Mouse (Mus musculus): Measurements from ENCODE around the gene Ripk1. TPM values are rescaled to one million over a fixed set of nuclear protein-coding genes. Genes with fewer than 3 reads are reported as not detected.
A peak's percentile ranks its signal among the peaks of the same experiment; 100 is the strongest.

The Ripk1 gene
- polyA plus RNA-seq (2014; fragmentation: Nextera tagmentation; extraction: Ambion mirVana), result 20.2 and 24.3 TPM in 2 replicates

DNA sequence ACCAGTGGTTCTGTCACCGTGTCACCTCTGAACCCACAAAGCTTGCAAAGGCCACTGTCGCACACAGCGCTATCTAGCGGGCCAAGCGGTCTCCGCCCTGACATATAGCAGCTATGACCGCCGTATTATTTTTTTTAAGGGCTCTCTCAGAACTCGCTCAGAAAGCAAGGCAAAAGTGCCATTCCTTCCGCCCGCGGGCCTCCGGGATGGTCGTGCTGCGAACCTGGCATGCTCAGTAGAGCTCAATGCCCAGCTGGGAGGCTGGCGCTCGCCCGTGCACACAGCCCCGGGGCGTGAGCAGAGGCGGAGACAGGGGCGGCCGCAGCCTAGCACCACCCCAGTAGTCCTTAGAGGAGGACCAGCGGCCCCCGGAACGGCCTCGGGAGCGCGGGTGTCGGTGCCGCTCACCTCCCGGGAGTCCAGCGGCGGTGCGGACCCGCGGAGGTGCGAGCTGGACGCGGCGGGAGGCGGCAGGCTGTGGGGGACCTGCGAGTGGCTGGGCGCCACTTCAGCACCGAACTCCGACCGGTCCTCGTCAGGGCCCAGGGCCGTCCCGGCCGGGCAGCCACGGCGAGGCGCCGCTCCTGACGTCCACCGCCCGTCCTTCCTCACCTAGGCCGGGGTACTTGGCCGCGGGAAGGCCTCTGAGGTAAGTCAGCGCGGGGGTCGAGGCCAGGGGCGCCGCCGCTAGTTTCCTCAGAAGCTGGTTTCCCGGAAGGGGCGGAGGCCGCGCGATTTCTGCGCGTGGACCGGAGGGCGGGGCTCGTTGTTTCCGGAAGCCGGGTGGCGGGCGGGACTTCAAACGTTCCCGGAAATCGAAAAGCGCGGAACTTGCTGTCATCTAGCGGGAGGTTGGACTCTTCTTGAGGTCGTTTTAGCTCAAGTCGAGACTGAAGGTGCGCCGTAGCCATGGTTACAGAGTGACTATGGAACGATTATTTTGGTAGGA, at the start of gene Ripk1, which contains the start of gene Serpinb6a:
Gene Ripk1, plus strand, starts transcription at position 306 of the 949 bp plus-strand sequence.
Gene Serpinb6a, minus strand, starts transcription at position 737 of the 949 bp plus-strand sequence.
- no peaks in the 10 kb centered on the region for H3K36me3 ChIP-seq (ENCODE audit: control insufficient read depth, insufficient read depth, low read length)
- peak within 1 kb of the TSS; percentile 95 for H3K4me3 ChIP-seq (ENCODE audit: low read depth, low read length)
- peak within 1 kb of the TSS; percentile 87 for H3K9ac ChIP-seq (replicated peaks; ENCODE audit: low read depth, low read length)
- no peaks in the 10 kb centered on the region for H3K27me3 ChIP-seq (ENCODE audit: control insufficient read depth, insufficient read depth, low read length)
- under 1% methylated on average over 91 of the region's 92 CpGs for WGBS
- H3K9me3 ChIP-seq (ENCODE audit: control insufficient read depth, low read depth, low read length), result no peaks in the 10 kb centered on the region
- H3K4me2 ChIP-seq (replicated peaks; ENCODE audit: low read depth, low read length), result peak within 1 kb of the TSS; percentile 91
- peak within 1 kb of the TSS; percentile 88 for H3K27ac ChIP-seq (ENCODE audit: low read length)
- peaks cover 4% of the 10 kb centered on the region; the same call in 1 of the 2 replicates for H3K4me1 ChIP-seq (ENCODE audit: control insufficient read depth, insufficient read depth, low read length)
- ATAC-seq (ENCODE audit: insufficient number of reproducible peaks, insufficient read depth, low FRiP score, low read depth), result peak; percentile 98

DNA sequence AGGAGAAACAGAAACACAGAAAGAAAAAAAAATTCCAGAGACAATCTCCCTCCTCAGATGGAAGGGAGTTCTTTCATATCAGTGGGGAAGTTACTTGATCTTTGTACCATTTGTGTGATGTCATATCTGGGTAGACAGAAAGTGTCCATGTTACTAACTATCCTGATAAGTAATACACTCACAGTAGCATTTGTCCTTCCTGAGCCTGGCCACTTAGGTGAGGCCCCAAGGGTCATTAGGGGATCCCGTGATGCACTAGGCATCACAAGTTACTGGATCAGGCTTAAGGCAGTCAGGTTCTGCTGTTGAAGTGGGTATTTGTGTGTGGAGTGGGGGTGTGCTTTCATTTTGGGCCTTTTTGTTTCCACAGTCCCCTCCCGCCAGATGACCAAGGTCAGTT, 49.2 kb upstream of the Ripk1 start:
- H3K27me3 ChIP-seq (ENCODE audit: control insufficient read depth, insufficient read depth, low read length), result no peaks in the 10 kb centered on the region
- no peaks in the 10 kb centered on the region for H3K36me3 ChIP-seq (ENCODE audit: control insufficient read depth, insufficient read depth, low read length)
- 94% methylated on average over 2 of the region's 2 CpGs for WGBS
- H3K9me3 ChIP-seq (ENCODE audit: control insufficient read depth, low read depth, low read length), result no peaks in the 10 kb centered on the region
- H3K4me2 ChIP-seq (replicated peaks; ENCODE audit: low read depth, low read length), result no peak overlapping the region
- no peak overlapping the region for H3K4me3 ChIP-seq (ENCODE audit: low read depth, low read length)
- no peaks in the 10 kb centered on the region for H3K4me1 ChIP-seq (ENCODE audit: control insufficient read depth, insufficient read depth, low read length)
- H3K27ac ChIP-seq (ENCODE audit: low read length), result no peak overlapping the region
- no peak for ATAC-seq (ENCODE audit: insufficient number of reproducible peaks, insufficient read depth, low FRiP score, low read depth)
- H3K9ac ChIP-seq (replicated peaks; ENCODE audit: low read depth, low read length), result no peak overlapping the region

GRCm38 (mm10) chr13:33956571-33957421, 45.4 kb upstream of the Ripk1 start:
- no peak overlapping the region for H3K4me3 ChIP-seq (ENCODE audit: low read depth, low read length)
- no peak for ATAC-seq (ENCODE audit: insufficient number of reproducible peaks, insufficient read depth, low FRiP score, low read depth)
- H3K27ac ChIP-seq (ENCODE audit: low read length), result no peak overlapping the region
- 44% methylated on average over 6 of the region's 6 CpGs for WGBS
- H3K4me1 ChIP-seq (ENCODE audit: control insufficient read depth, insufficient read depth, low read length), result no peaks in the 10 kb centered on the region
- H3K9me3 ChIP-seq (ENCODE audit: control insufficient read depth, low read depth, low read length), result no peaks in the 10 kb centered on the region
- H3K4me2 ChIP-seq (replicated peaks; ENCODE audit: low read depth, low read length), result no peak overlapping the region
- H3K9ac ChIP-seq (replicated peaks; ENCODE audit: low read depth, low read length), result no peak overlapping the region
- H3K36me3 ChIP-seq (ENCODE audit: control insufficient read depth, insufficient read depth, low read length), result no peaks in the 10 kb centered on the region
- no peaks in the 10 kb centered on the region for H3K27me3 ChIP-seq (ENCODE audit: control insufficient read depth, insufficient read depth, low read length)

DNA sequence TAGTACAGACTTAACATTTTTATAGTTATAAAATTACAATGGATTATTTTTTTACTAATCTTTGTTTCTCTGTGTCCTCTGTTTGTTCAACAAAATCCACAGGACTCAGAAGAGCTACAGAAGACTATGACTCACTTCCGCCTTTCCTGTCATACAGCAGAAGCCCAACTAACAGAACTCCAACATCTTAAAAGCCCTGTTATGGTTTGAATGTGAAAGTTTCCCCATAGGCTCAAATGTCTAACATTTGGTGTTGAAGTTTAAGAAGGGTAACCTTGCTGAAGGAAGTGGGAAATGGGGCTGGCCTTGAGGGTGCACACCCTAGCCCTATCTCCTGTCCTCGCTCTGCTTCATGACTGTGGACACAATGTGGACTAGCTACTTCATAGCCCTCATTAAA, 42.4 kb upstream of the Ripk1 start:
- Histone ChIP-seq H3K4me3 (ENCODE audit: low read depth, low read length) (no peak overlapping the region), H3K36me3 (ENCODE audit: control insufficient read depth, insufficient read depth, low read length) (no peaks in the 10 kb centered on the region), H3K9ac (replicated peaks; ENCODE audit: low read depth, low read length) (no peak overlapping the region), H3K27me3 (ENCODE audit: control insufficient read depth, insufficient read depth, low read length) (no peaks in the 10 kb centered on the region), H3K27ac (ENCODE audit: low read length) (no peak overlapping the region), H3K9me3 (ENCODE audit: control insufficient read depth, low read depth, low read length) (no peaks in the 10 kb centered on the region), H3K4me2 (replicated peaks; ENCODE audit: low read depth, low read length) (no peak overlapping the region), H3K4me1 (ENCODE audit: control insufficient read depth, insufficient read depth, low read length) (no peaks in the 10 kb centered on the region)
- WGBS, result 84% methylated on average over 2 of the region's 2 CpGs
- ATAC-seq (ENCODE audit: insufficient number of reproducible peaks, insufficient read depth, low FRiP score, low read depth), result no peak

- 3% methylated on average over 22 of the region's 22 CpGs for WGBS
- peak within 1 kb of the TSS; percentile 64 for H3K4me2 ChIP-seq (replicated peaks; ENCODE audit: low read depth, low read length)
- H3K27me3 ChIP-seq (ENCODE audit: control insufficient read depth, insufficient read depth, low read length), result no peaks in the 10 kb centered on the region
- peak within 1 kb of the TSS; percentile 54 for H3K4me3 ChIP-seq (ENCODE audit: low read depth, low read length)
- H3K4me1 ChIP-seq (ENCODE audit: control insufficient read depth, insufficient read depth, low read length), result peaks cover 7% of the 10 kb centered on the region
- ATAC-seq (ENCODE audit: insufficient number of reproducible peaks, insufficient read depth, low FRiP score, low read depth), result peak; percentile 90
- peak within 1 kb of the TSS; percentile 42 for H3K9ac ChIP-seq (replicated peaks; ENCODE audit: low read depth, low read length)
- H3K27ac ChIP-seq (ENCODE audit: low read length), result peak within 1 kb of the TSS; percentile 95
- H3K9me3 ChIP-seq (ENCODE audit: control insufficient read depth, low read depth, low read length), result no peaks in the 10 kb centered on the region
- H3K36me3 ChIP-seq (ENCODE audit: control insufficient read depth, insufficient read depth, low read length), result no peaks in the 10 kb centered on the region
These were observed 37.7 kb upstream of the Ripk1 start, which contains the start of gene Nqo2 for GRCm38 (mm10) chr13:33964206-33965046. Nqo2 (plus strand) TSS chr13:33964687.

DNA sequence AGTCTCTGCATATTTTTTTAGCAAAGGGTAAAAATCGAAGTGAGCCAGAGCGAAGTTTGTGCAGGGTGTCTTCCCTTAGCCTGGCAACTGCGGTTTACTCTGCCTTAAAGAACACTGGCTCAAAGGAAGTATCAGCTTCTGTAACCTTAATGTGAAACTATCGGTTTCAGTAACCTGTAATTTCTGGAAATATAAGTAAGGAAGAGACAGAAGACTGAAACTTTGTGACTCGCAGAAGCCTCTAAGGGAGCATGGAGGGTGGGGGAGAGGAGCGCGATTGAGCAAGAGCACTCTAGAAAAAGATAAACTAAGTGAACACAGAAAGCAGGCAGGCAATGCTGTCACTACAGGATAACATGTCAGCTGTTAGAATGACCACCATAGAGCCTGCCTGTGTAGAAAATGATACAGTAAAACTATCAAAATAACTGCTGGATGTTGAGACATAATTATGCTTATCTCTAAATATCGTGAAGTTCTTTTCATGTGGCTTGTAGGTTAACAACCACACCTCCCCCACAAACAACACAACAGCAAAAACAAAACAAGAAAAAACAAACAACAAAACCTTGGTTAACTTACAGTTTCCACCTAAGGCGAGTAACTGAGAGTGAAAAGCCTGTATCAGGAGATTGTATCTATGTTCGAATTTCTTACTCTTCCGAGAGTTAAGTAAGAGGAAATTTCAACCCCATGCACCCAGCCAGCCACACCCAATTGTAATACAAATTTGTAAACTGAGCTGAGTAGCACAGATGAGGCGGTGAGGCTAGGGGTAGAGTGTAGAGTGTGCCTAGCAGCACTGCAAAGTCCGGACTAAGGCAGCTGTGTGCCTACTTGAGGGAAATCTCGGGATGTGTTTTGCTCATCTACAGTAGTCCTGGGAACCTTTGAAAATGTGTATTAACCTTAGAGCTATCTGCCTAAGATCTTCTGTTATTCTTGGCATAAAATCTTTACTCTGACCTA, 36.8 kb upstream of the Ripk1 start:
- no peaks in the 10 kb centered on the region for H3K27me3 ChIP-seq (ENCODE audit: control insufficient read depth, insufficient read depth, low read length)
- peak overlapping the region; percentile 54 for H3K4me3 ChIP-seq (ENCODE audit: low read depth, low read length)
- H3K9ac ChIP-seq (replicated peaks; ENCODE audit: low read depth, low read length), result peak overlapping the region; percentile 42
- H3K4me2 ChIP-seq (replicated peaks; ENCODE audit: low read depth, low read length), result peak overlapping the region; percentile 64
- no peaks in the 10 kb centered on the region for H3K9me3 ChIP-seq (ENCODE audit: control insufficient read depth, low read depth, low read length)
- 14% methylated on average over 14 of the region's 14 CpGs for WGBS
- H3K4me1 ChIP-seq (ENCODE audit: control insufficient read depth, insufficient read depth, low read length), result peaks cover 7% of the 10 kb centered on the region
- no peak for ATAC-seq (ENCODE audit: insufficient number of reproducible peaks, insufficient read depth, low FRiP score, low read depth)
- H3K27ac ChIP-seq (ENCODE audit: low read length), result peak overlapping the region; percentile 95
- H3K36me3 ChIP-seq (ENCODE audit: control insufficient read depth, insufficient read depth, low read length), result no peaks in the 10 kb centered on the region

- Histone ChIP-seq H3K4me1 (ENCODE audit: control insufficient read depth, insufficient read depth, low read length) (peaks cover 7% of the 10 kb centered on the region), H3K36me3 (ENCODE audit: control insufficient read depth, insufficient read depth, low read length) (no peaks in the 10 kb centered on the region), H3K4me2 (replicated peaks; ENCODE audit: low read depth, low read length) (peak overlapping the region; percentile 64), H3K27ac (ENCODE audit: low read length) (no peak overlapping the region), H3K9me3 (ENCODE audit: control insufficient read depth, low read depth, low read length) (no peaks in the 10 kb centered on the region), H3K9ac (replicated peaks; ENCODE audit: low read depth, low read length) (no peak overlapping the region), H3K27me3 (ENCODE audit: control insufficient read depth, insufficient read depth, low read length) (no peaks in the 10 kb centered on the region), H3K4me3 (ENCODE audit: low read depth, low read length) (no peak overlapping the region)
- WGBS, result 28% methylated on average over 4 of the region's 4 CpGs
- no peak for ATAC-seq (ENCODE audit: insufficient number of reproducible peaks, insufficient read depth, low FRiP score, low read depth)
These were observed 36.1 kb upstream of the Ripk1 start for GRCm38 (mm10) chr13:33966025-33966412.

Data from stomach, embryonic 14.5 days (tissue).